Mouse (Mus musculus): ENCODE results near the gene Cass4. TPM values are rescaled to one million over a fixed set of nuclear protein-coding genes. Genes with fewer than 3 reads are reported as not detected.

Gene Cass4
- total and polyA plus RNA-seq, 3 experiments, result 0.36 to 0.57 (median 0.39) TPM

GRCm38 (mm10) chr2:172445617-172446016, 52.0 kb downstream of the Cass4 start:
- Histone ChIP-seq H3K36me3 (ENCODE audit: control insufficient read depth, insufficient read depth, low read length) (peaks cover 2% of the 10 kb centered on the region; the same call in 1 of the 2 replicates), H3K4me1 (ENCODE audit: control insufficient read depth, insufficient read depth, low read length) (peaks cover 3% of the 10 kb centered on the region; the same call in 1 of the 2 replicates), H3K27ac (no peak overlapping the region), H3K79me2 (replicated peaks; ENCODE audit: control insufficient read depth, insufficient read depth, low read length) (peaks cover 2% of the 10 kb centered on the region), H3K27me3 (ENCODE audit: control insufficient read depth, insufficient read depth, low read length) (no peaks in the 10 kb centered on the region), H3K9ac (ENCODE audit: low read depth, low read length) (no peak overlapping the region), H3K4me3 (no peak overlapping the region)
- WGBS, result 95% methylated on average over 4 of the region's 4 CpGs
- intact Hi-C loops (cut with DNase I), result loop anchor here (5.0 to 10.0 kb wide), 2 partner anchors 101 to 223 kb away; partner anchors contain the start of gene Fam210b
- TF ChIP-seq POLR2A (IDR thresholded peaks at IDR 0.05; ENCODE audit: insufficient read depth, low read depth, low read length) (no peak), EP300 (IDR thresholded peaks at IDR 0.05; ENCODE audit: insufficient read depth, low read depth, low read length) (no peak), CTCF (IDR thresholded peaks at IDR 0.05) (no peak)
- no peak for DNase-seq

GRCm38 (mm10) chr2:172447317-172447716, 53.7 kb downstream of the Cass4 start:
- no peaks in the 10 kb centered on the region for H3K4me1 ChIP-seq (ENCODE audit: control insufficient read depth, insufficient read depth, low read length)
- H3K36me3 ChIP-seq (ENCODE audit: control insufficient read depth, insufficient read depth, low read length), result no peaks in the 10 kb centered on the region
- DNase-seq, result no peak
- H3K27me3 ChIP-seq (ENCODE audit: control insufficient read depth, insufficient read depth, low read length), result no peaks in the 10 kb centered on the region
- H3K27ac ChIP-seq, result no peak overlapping the region
- 89% methylated on average over 6 of the region's 6 CpGs for WGBS
- H3K4me3 ChIP-seq, result no peak overlapping the region
- H3K79me2 ChIP-seq (replicated peaks; ENCODE audit: control insufficient read depth, insufficient read depth, low read length), result no peaks in the 10 kb centered on the region
- TF ChIP-seq EP300 (IDR thresholded peaks at IDR 0.05; ENCODE audit: insufficient read depth, low read depth, low read length), result no peak
- no peak for TF ChIP-seq POLR2A (IDR thresholded peaks at IDR 0.05; ENCODE audit: insufficient read depth, low read depth, low read length)
- TF ChIP-seq CTCF (IDR thresholded peaks at IDR 0.05), result peak; percentile 58
- intact Hi-C loops (cut with DNase I), result loop anchor here (5.0 to 10.0 kb wide), 2 partner anchors 103 to 225 kb away; partner anchors contain the start of gene Fam210b
- H3K9ac ChIP-seq (ENCODE audit: low read depth, low read length), result no peak overlapping the region

- H3K79me2 ChIP-seq (replicated peaks; ENCODE audit: control insufficient read depth, insufficient read depth, low read length), result no peaks in the 10 kb centered on the region
- no peak for TF ChIP-seq CTCF (IDR thresholded peaks at IDR 0.05)
- TF ChIP-seq POLR2A (IDR thresholded peaks at IDR 0.05; ENCODE audit: insufficient read depth, low read depth, low read length), result no peak
- TF ChIP-seq EP300 (IDR thresholded peaks at IDR 0.05; ENCODE audit: insufficient read depth, low read depth, low read length), result no peak
- H3K36me3 ChIP-seq (ENCODE audit: control insufficient read depth, insufficient read depth, low read length), result no peaks in the 10 kb centered on the region
- intact Hi-C loops (cut with DNase I), result loop anchor here (5.0 to 10.0 kb wide), 2 partner anchors 104 to 226 kb away; partner anchors contain the start of gene Fam210b
- H3K27ac ChIP-seq, result no peak overlapping the region
- DNase-seq, result no peak
- WGBS, result 84% methylated on average over 4 of the region's 4 CpGs
- H3K27me3 ChIP-seq (ENCODE audit: control insufficient read depth, insufficient read depth, low read length), result no peaks in the 10 kb centered on the region
- no peak overlapping the region for H3K9ac ChIP-seq (ENCODE audit: low read depth, low read length)
- no peaks in the 10 kb centered on the region for H3K4me1 ChIP-seq (ENCODE audit: control insufficient read depth, insufficient read depth, low read length)
- H3K4me3 ChIP-seq, result no peak overlapping the region
Measured at GRCm38 (mm10) chr2:172448329-172448728, 54.7 kb downstream of the Cass4 start.

DNA sequence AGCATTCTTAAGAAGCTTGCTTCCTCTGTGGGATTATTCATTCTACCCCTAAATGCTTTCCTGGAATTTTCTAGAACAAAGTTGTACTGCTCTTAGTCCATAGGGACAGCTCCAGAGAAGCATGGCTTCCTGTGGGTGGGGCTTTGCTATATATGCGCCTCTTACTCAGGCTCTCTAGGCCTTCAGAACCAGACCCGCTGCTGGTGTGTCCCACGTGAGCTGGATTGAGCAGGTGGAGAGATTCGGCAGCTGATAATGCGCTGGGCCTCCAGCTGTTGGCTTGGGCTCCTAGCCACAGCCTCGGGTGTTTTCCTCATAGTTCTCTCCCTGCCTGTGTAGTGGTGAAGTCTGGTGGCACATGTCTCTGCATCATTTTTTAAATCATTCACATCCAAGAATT, 57.0 kb downstream of the Cass4 start:
- no peaks in the 10 kb centered on the region for H3K27me3 ChIP-seq (ENCODE audit: control insufficient read depth, insufficient read depth, low read length)
- no peaks in the 10 kb centered on the region for H3K36me3 ChIP-seq (ENCODE audit: control insufficient read depth, insufficient read depth, low read length)
- WGBS, result 72% methylated on average over 6 of the region's 6 CpGs
- no peaks in the 10 kb centered on the region for H3K4me1 ChIP-seq (ENCODE audit: control insufficient read depth, insufficient read depth, low read length)
- DNase-seq, result no peak
- intact Hi-C loops (cut with DNase I), result no loop called here
- no peaks in the 10 kb centered on the region for H3K79me2 ChIP-seq (replicated peaks; ENCODE audit: control insufficient read depth, insufficient read depth, low read length)
- H3K27ac ChIP-seq, result no peak overlapping the region
- H3K9ac ChIP-seq (ENCODE audit: low read depth, low read length), result no peak overlapping the region
- TF ChIP-seq CTCF (IDR thresholded peaks at IDR 0.05), result no peak
- no peak for TF ChIP-seq POLR2A (IDR thresholded peaks at IDR 0.05; ENCODE audit: insufficient read depth, low read depth, low read length)
- TF ChIP-seq EP300 (IDR thresholded peaks at IDR 0.05; ENCODE audit: insufficient read depth, low read depth, low read length), result no peak
- no peak overlapping the region for H3K4me3 ChIP-seq

DNA sequence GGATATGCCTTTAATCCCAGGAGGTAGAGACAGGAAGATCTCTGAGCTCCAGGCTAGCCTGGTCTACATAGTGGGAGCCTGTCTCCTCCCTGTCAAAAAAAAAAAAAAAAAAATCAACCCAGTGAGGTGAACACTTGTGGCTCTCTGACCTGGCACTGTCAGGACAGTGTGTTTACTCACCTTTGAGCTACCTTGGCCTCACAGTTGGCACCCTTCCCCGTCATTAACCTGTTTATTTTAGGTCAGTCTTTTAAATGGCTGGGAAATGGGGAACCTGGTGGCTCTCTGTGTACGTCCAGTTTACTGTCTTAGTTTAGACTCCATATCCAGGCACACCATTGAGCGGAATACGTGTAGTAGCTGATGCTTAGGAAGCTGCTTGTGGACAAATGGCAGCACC, 58.4 kb downstream of the Cass4 start:
- WGBS, result 98% methylated on average over 4 of the region's 4 CpGs
- no peak for DNase-seq

GRCm38 (mm10) chr2:172452458-172452857, 58.9 kb downstream of the Cass4 start:
- no peaks in the 10 kb centered on the region for H3K36me3 ChIP-seq (ENCODE audit: control insufficient read depth, insufficient read depth, low read length)
- intact Hi-C loops (cut with DNase I), result no loop called here
- no peak overlapping the region for H3K9ac ChIP-seq (ENCODE audit: low read depth, low read length)
- H3K79me2 ChIP-seq (replicated peaks; ENCODE audit: control insufficient read depth, insufficient read depth, low read length), result no peaks in the 10 kb centered on the region
- H3K4me1 ChIP-seq (ENCODE audit: control insufficient read depth, insufficient read depth, low read length), result no peaks in the 10 kb centered on the region
- DNase-seq, result no peak
- H3K27ac ChIP-seq, result no peak overlapping the region
- no peak overlapping the region for H3K4me3 ChIP-seq
- TF ChIP-seq CTCF (IDR thresholded peaks at IDR 0.05), result no peak
- no peak for TF ChIP-seq POLR2A (IDR thresholded peaks at IDR 0.05; ENCODE audit: insufficient read depth, low read depth, low read length)
- no peak for TF ChIP-seq EP300 (IDR thresholded peaks at IDR 0.05; ENCODE audit: insufficient read depth, low read depth, low read length)
- WGBS, result 93% methylated on average over 10 of the region's 10 CpGs
- no peaks in the 10 kb centered on the region for H3K27me3 ChIP-seq (ENCODE audit: control insufficient read depth, insufficient read depth, low read length)

More for the DNA sequence above, 58.4 kb downstream of the Cass4 start:
- Histone ChIP-seq H3K4me3 (no peak overlapping the region), H3K27me3 (ENCODE audit: control insufficient read depth, insufficient read depth, low read length) (no peaks in the 10 kb centered on the region), H3K27ac (no peak overlapping the region), H3K4me1 (ENCODE audit: control insufficient read depth, insufficient read depth, low read length) (no peaks in the 10 kb centered on the region), H3K9ac (ENCODE audit: low read depth, low read length) (no peak overlapping the region), H3K36me3 (ENCODE audit: control insufficient read depth, insufficient read depth, low read length) (no peaks in the 10 kb centered on the region), H3K79me2 (replicated peaks; ENCODE audit: control insufficient read depth, insufficient read depth, low read length) (no peaks in the 10 kb centered on the region)
- intact Hi-C loops (cut with DNase I), result no loop called here
- TF ChIP-seq EP300 (IDR thresholded peaks at IDR 0.05; ENCODE audit: insufficient read depth, low read depth, low read length) (no peak), CTCF (IDR thresholded peaks at IDR 0.05) (no peak), POLR2A (IDR thresholded peaks at IDR 0.05; ENCODE audit: insufficient read depth, low read depth, low read length) (no peak)
